Mouse (Mus musculus) bone marrow, adult 2 months (tissue): ENCODE data around the gene Cavin1.

Source experiments
- CTCF ChIP-seq: fragments of 200-500 bp; IDR thresholded peaks from 2 replicates; pipeline ENCODE4 v1.5.1; 2011; ENCODE audit warnings: low read length, control low read depth; ENCODE audit not compliant: control insufficient read depth, insufficient read depth
- POLR2A ChIP-seq: fragments of 200-500 bp; IDR thresholded peaks from 2 replicates; pipeline ENCODE4 v1.6.1; 2011; ENCODE audit warnings: low read depth, mild to moderate bottlenecking, control low read depth, low read length, borderline replicate concordance; ENCODE audit not compliant: control insufficient read depth

DNA sequence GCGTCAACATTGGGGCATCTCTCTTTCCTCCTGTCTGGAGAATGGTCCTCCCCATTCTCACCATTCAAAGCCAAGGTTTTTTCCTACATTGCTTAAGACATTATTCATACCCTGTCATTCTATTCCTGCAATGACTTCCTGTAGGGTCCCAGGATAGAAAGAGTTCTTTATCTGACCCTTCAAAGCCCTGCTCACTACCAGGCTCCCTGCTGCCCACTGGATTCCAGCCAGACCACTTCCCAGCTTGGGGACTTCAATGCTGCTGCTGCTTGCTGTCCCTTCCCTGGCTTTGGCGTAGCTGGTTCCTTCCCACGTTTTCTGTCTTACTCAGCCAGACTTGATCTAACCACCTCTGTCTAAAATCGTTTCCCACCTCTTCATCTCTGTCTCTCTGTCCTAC is 23.8 kb downstream of the Cavin1 start:
- no peak for TF ChIP-seq CTCF
- TF ChIP-seq POLR2A: no peak
